Mouse (Mus musculus): Measurements from ENCODE around the gene Btbd8.
A peak's percentile ranks its signal among the peaks of the same experiment; 100 is the strongest.

Gene Btbd8

GRCm38 (mm10) chr5:107437464-107438281, at the start of gene Btbd8:
TSS of gene Btbd8 (plus strand) at chr5:107437997.
- peak; percentile 93 to 95 for DNase-seq

- no peak for DNase-seq
Observed at GRCm38 (mm10) chr5:107389373-107389772, 48.4 kb upstream of the Btbd8 start.

GRCm38 (mm10) chr5:107394437-107394836, 43.4 kb upstream of the Btbd8 start:
- DNase-seq = no peak

- DNase-seq = no peak
Observed at GRCm38 (mm10) chr5:107402436-107402835, 35.4 kb upstream of the Btbd8 start, which contains the start of gene Ephx4. TSS of gene Ephx4 (plus strand) at chr5:107402736.

- peak; percentile 58 to 71 for DNase-seq
Observed at GRCm38 (mm10) chr5:107403011-107403946, 34.5 kb upstream of the Btbd8 start.

- DNase-seq = peak; percentile 61 to 77
Observed at GRCm38 (mm10) chr5:107403947-107404684, 33.7 kb upstream of the Btbd8 start.

- DNase-seq = no peak
Observed at GRCm38 (mm10) chr5:107405361-107405760, 32.4 kb upstream of the Btbd8 start.

GRCm38 (mm10) chr5:107410305-107410704, 27.5 kb upstream of the Btbd8 start:
- no peak for DNase-seq

- DNase-seq = peak; percentile 34 to 60
Observed at GRCm38 (mm10) chr5:107411326-107411725, 26.5 kb upstream of the Btbd8 start.

- DNase-seq = no peak
Observed at GRCm38 (mm10) chr5:107412285-107412684, 25.5 kb upstream of the Btbd8 start.

GRCm38 (mm10) chr5:107415098-107415497, 22.7 kb upstream of the Btbd8 start:
- DNase-seq = no peak

- DNase-seq = no peak
Observed at GRCm38 (mm10) chr5:107421676-107422075, 16.1 kb upstream of the Btbd8 start.

GRCm38 (mm10) chr5:107431249-107431648, 6.5 kb upstream of the Btbd8 start, which contains the start of gene Lpcat2b:
TSS of gene Lpcat2b (plus strand) at chr5:107431549.
- no peak for DNase-seq

GRCm38 (mm10) chr5:107434001-107434400, 3.8 kb upstream of the Btbd8 start:
- no peak for DNase-seq

- no peak for DNase-seq
Observed at GRCm38 (mm10) chr5:107436185-107436584, 1.6 kb upstream of the Btbd8 start.

- peak in 1 of 2 experiments; percentile 9 for DNase-seq
Observed at GRCm38 (mm10) chr5:107436587-107437209, 1.1 kb upstream of the Btbd8 start.

- DNase-seq = peak in 1 of 2 experiments; percentile 14
Observed at GRCm38 (mm10) chr5:107438353-107438752, 556 bp downstream of the Btbd8 start.

GRCm38 (mm10) chr5:107441881-107442280, 4.1 kb downstream of the Btbd8 start:
- no peak for DNase-seq

- DNase-seq = no peak
Observed at GRCm38 (mm10) chr5:107444251-107444650, 6.5 kb downstream of the Btbd8 start.

- DNase-seq = no peak
Observed at GRCm38 (mm10) chr5:107447977-107448376, 10.2 kb downstream of the Btbd8 start.

- DNase-seq = no peak
Observed at GRCm38 (mm10) chr5:107448784-107449183, 11.0 kb downstream of the Btbd8 start.

GRCm38 (mm10) chr5:107449620-107450019, 11.8 kb downstream of the Btbd8 start:
- no peak for DNase-seq

Measured in cerebellum, adult 18-20 months (tissue).